Mouse (Mus musculus) gastrocnemius, postnatal 4 days (tissue): Measurements from ENCODE around the gene Ttll9. TPM values are rescaled to one million over a fixed set of nuclear protein-coding genes. Genes with fewer than 3 reads are reported as not detected.

Experiments
- DNase-seq, 2 experiments: peaks; one replicate each; pipeline ENCODE4 v3.0.0; 2021 to 2022; ENCODE audit warnings: low spot score in 2 of 2, mixed read lengths in 2 of 2
- total RNA-seq, 2 experiments: library from RNA; stranded (reverse); gene quantifications; 2 replicates each; pipeline ENCODE4 v1.2.3; 2021

Gene Ttll9
- total RNA-seq, 2 experiments from 2014 or later, result not detected

DNA sequence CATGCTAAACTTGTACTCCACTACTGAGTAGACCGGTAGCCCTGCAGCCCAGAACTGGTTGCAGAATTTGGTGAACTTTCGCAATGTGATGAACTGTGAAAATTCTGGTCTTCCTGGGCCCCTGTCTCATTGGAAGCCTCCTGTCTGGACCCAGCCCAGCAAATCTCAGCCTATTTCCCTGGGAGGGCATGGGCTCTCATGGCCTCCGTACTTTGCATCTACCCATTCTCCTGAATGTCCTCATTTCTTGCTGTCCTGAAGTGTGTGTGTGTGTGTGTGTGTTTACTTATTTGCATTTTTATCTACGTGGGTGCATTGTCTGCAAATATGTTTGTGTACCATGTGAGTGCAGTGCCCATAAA lies 87.7 kb downstream of the Ttll9 start:
- DNase-seq, result no peak

DNA sequence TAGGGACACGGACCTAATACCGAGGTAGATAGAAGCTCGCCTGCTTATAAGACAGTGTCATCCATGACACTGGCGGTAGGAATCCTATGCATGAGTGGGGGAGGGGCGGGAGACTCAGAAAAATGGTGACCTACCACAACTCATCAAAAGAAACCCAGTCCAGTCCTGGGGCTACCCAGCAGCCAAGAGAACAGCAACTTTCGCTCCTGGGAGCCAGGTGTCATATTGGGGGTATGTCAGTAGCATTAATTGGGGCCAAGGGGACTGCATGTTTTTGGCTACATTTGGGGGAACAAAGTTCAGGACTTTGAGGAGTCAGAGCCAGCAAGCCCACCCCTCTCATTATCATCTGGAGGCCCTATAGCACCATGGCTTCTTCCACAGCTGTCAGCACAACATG lies 88.8 kb downstream of the Ttll9 start:
- no peak for DNase-seq

DNA sequence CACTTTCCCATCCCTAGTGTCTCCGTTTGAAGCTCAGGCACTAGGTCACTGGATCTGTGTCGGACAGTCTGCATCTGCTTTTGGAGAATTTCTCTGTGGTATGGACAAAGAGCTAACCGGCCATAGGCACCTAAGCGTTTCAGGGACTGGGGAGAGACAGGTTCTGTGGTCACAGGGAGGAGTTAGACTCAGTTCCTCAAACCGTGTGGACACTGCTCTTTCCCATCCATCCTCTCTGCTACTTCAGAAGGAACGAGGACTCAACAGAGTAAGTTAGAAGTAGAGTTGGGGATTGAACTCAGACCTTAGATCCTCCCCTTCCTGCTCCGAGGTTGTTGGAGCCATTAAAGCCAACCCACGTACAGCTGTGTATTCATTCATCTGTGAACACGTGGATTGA lies 89.3 kb downstream of the Ttll9 start:
- no peak for DNase-seq

DNA sequence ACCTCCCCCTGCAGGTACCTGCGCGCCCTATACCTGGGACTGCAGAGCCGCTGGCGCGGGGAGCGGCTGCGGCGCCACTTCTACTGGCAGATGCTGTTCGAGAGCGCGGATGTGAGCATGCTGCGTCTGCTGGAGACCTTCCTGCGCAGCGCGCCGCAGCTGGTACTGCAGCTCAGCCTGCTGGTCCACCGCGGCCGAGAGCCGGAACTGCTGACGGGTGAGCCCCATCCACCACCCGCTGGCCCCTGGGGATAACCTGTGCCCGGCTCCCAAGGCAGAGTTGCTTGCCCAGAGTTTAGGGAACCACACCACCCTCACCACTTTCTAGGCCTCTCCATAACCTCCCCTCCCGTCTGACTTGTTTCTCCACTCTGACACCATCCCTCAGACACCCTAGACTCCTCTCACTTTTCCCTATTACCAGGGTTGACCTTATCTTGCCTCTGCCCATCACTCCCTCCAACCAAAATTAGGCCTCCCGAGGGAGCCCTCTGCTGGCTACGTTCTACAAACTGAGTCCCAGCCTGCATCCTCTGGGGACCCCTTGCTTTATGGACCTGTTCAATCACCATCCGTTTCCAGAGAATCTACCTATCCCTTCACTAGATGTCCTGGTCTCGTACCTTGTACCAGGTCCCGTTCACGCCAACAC lies 90.5 kb downstream of the Ttll9 start:
- DNase-seq, result no peak

DNA sequence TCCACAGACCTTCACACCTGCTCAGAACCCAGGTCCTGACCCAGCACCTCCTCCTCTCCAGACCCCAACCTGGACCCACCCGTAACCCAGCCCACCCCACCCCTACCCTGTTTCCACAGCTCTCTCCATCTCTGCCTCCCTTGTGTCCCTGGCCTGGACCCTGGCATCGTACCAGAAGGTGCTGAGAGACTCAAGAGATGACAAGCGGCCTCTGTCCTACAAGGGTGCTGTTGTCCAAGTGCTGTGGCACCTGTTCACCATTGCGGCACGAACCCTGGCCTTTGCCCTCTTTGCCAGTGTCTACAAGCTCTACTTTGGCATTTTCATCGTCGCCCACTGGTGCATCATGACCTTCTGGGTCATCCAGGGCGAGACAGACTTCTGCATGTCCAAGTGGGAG lies 91.6 kb downstream of the Ttll9 start:
- no peak for DNase-seq

DNA sequence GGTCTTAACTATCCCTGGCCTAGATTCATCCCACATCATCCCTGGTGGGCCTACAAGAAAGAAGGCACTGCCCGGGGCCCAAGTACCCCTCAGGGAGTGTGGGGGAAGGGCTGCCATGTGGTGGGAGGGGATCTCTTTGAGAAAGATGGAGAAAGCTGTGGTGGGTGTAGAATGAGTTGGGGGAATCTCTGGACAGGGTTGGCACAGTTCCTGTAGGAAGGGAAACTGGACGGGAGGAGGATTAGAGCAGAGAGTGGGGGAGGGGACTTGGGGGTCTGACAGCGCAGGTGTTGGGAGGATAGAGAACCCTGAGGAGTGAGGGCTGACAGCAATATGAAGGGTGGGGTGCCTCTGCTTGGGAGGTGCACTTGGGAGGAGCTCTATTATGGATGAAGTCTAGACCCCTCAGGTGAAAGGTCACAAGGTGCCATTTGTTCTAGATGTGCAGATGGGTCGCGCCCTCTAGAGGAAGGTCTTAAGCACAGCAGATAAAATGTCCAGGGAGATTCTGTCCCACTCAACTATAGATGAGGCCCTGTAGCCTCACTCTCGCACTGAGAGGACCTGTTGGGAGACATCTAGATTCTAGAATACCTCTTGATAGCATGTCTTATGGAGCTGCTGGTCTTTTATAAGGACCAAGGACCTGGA lies 93.1 kb downstream of the Ttll9 start:
- no peak for DNase-seq

Other genes with a start within 250 kb of the Ttll9 start
- gene Id1, start 226.2 kb upstream of the Ttll9 start, total RNA-seq, result 10 to 100 TPM; 27.7 to 29.4 TPM
- 1 to 10 TPM; 4.9 to 5.6 TPM for gene Cox4i2, start 208.3 kb upstream of the Ttll9 start, total RNA-seq
- 10 to 100 TPM; 24.5 to 29.2 TPM for gene Bcl2l1, start 130.8 kb upstream of the Ttll9 start, total RNA-seq
- 10 to 100 TPM; 22.2 to 24.0 TPM for gene Tpx2, start 114.5 kb upstream of the Ttll9 start, total RNA-seq
- gene Mylk2, start 51.1 kb upstream of the Ttll9 start, total RNA-seq, result 100 to 1,000 TPM in 1 of 2 experiments, 10 to 100 TPM in 1; 95.7 to 138 TPM
- gene Foxs1, start 29.3 kb upstream of the Ttll9 start, total RNA-seq, result 1 to 10 TPM; 5.4 to 7.3 TPM
- gene Dusp15, start 10.8 kb upstream of the Ttll9 start, total RNA-seq, result 1 to 10 TPM; 3.6 to 3.8 TPM
- 10 to 100 TPM; 55.6 to 64.3 TPM for gene Pdrg1, start 52.9 kb downstream of the Ttll9 start, total RNA-seq
- 1 to 10 TPM; 1.1 to 1.2 TPM for gene Xkr7, start 69.4 kb downstream of the Ttll9 start, total RNA-seq
- gene Ccm2l, start 103.5 kb downstream of the Ttll9 start, total RNA-seq, result 10 to 100 TPM in 1 of 2 experiments, 1 to 10 TPM in 1; 9.6 to 10.3 TPM
- gene Hck, start 146.0 kb downstream of the Ttll9 start, total RNA-seq, result 1 to 10 TPM; 3.1 to 3.4 TPM
- gene Tm9sf4, start 198.8 kb downstream of the Ttll9 start, total RNA-seq, result 10 to 100 TPM; 79.4 to 83.5 TPM